Mouse (Mus musculus) forebrain, embryonic 12.5 days (tissue): ENCODE data around the gene Sox5. TPM values are rescaled to one million over a fixed set of nuclear protein-coding genes. Genes with fewer than 3 reads are reported as not detected.

Experiments
- ATAC-seq: fragments of 200-750 bp; cut with Nextera tagmentation; 2 replicates; pipeline ENCODE4 v1.8.0; 2017; ENCODE audit warnings: moderate TSS enrichment; ENCODE audit not compliant: low FRiP score
- H3K27ac ChIP-seq: fragments of 300-500 bp; sonication (generic); 2 replicates; pipeline ENCODE4 v1.5.1; 2016; ENCODE audit warnings: mild to moderate bottlenecking
- H3K27me3 ChIP-seq: fragments of 300-500 bp; sonication (generic); 2 replicates; pipeline ENCODE4 v1.6.1; 2016; ENCODE audit warnings: mild to moderate bottlenecking
- H3K36me3 ChIP-seq: fragments of 300-500 bp; sonication (generic); replicated peaks from 2 replicates; pipeline ENCODE4 v1.6.1; 2016; ENCODE audit warnings: mild to moderate bottlenecking
- H3K4me1 ChIP-seq: fragments of 300-500 bp; sonication (generic); 2 replicates; pipeline ENCODE4 v1.6.1; 2016
- H3K4me2 ChIP-seq: fragments of 300-500 bp; sonication (generic); 2 replicates; pipeline ENCODE4 v1.6.1; 2016; ENCODE audit warnings: mild to moderate bottlenecking, moderate library complexity
- H3K4me3 ChIP-seq: fragments of 300-500 bp; sonication (generic); replicated peaks from 2 replicates; pipeline ENCODE4 v1.5.1; 2016; ENCODE audit warnings: mild to moderate bottlenecking
- H3K9ac ChIP-seq: fragments of 300-500 bp; sonication (generic); 2 replicates; pipeline ENCODE4 v1.6.1; 2016; ENCODE audit warnings: mild to moderate bottlenecking
- H3K9me3 ChIP-seq: fragments of 300-500 bp; sonication (generic); 2 replicates; pipeline ENCODE4 v1.6.1; 2016
- WGBS: fragments of 180-500 bp; shearing (Covaris S2); methylation state at CpG from one replicate; pipeline ENCODE4 v1.1.7; 2016; 5-methylcytosine and 5-hydroxymethylcytosine counted together
- polyA plus RNA-seq: library from polyadenylated mRNA; unstranded; fragments of >200 nt; fragmentation: Nextera tagmentation; extraction: Ambion mirVana; gene quantifications from 2 replicates; pipeline ENCODE4 v1.2.1, GENCODE M21; 2016

Sox5 gene
- polyA plus RNA-seq, 1 experiment from 2014 or later: 89.0 TPM

- no peak for ATAC-seq
- 94% methylated on average over 9 of the region's 9 CpGs for WGBS
These were observed 324.3 kb downstream of the Sox5 start for GRCm38 (mm10) chr6:144457500-144457899.

DNA sequence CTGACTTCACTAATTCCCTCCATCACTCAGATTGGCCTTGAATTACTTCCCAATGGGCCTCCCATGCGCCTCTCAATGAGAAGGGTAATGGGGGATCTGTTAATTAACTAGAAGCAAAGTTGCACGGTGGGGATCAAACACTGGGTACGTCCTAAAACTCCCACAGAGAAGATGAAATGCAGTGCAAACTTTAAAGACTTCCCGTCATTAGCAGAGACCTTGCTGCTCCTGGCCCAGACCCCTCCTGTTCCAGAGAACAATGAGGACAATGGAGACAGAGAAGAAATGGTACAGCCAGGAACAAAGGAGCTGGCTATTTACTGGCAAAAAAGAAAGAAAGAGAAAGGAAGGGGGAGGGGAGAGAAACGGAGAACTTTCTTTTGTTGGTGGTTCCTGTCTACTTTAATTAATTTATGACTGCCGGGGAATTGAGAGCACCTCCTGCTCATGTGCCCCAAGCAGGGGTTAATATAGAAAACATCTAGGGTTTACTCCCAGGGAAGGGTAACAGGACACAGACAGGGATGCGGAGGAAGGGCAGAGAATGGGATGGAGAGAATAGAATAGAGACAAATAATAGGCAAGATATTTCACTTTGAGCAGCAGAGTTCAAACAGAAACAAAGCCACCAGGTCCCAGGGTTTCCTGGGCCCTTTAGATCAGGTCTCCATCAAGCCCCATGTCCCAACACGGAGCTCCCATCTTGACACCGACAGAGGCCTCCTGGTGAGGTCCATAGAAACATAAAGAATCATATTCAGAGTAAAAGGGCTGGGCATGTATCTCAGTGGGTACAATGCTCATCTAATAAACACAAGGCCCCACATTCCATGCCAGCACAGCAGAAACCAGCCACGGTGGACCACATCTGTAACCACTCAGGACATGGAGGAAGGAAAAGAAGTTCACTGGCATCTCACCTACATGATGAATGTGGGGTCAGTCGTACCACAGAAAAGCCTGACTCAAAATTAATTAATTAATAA, 327.2 kb downstream of the Sox5 start:
- 16% methylated on average over 11 of the region's 11 CpGs for WGBS
- no peaks in the 10 kb centered on the region for H3K9me3 ChIP-seq
- peak overlapping the region; percentile 13; the same call in 1 of the 2 replicates for H3K4me2 ChIP-seq
- H3K36me3 ChIP-seq: no peaks in the 10 kb centered on the region
- H3K9ac ChIP-seq: no peak overlapping the region
- peaks cover 37% of the 10 kb centered on the region for H3K27me3 ChIP-seq
- H3K4me3 ChIP-seq: no peak overlapping the region
- peak; percentile 73; the same call in 1 of the 2 replicates for ATAC-seq
- H3K4me1 ChIP-seq: peaks cover 28% of the 10 kb centered on the region
- 0 out of 2 replicates have a peak overlapping the region, but pooled peaks have one; percentile 14 for H3K27ac ChIP-seq

More at GRCm38 (mm10) chr6:144457500-144457899, 324.3 kb downstream of the Sox5 start:
- H3K27me3 ChIP-seq: peaks cover 37% of the 10 kb centered on the region
- no peak overlapping the region for H3K9ac ChIP-seq
- no peaks in the 10 kb centered on the region for H3K36me3 ChIP-seq
- peaks cover 32% of the 10 kb centered on the region for H3K4me1 ChIP-seq
- no peak overlapping the region for H3K4me2 ChIP-seq
- H3K4me3 ChIP-seq: no peak overlapping the region
- no peak overlapping the region for H3K27ac ChIP-seq
- no peaks in the 10 kb centered on the region for H3K9me3 ChIP-seq

GRCm38 (mm10) chr6:144453605-144454004, 328.2 kb downstream of the Sox5 start:
- Histone ChIP-seq H3K4me1 (peaks cover 28% of the 10 kb centered on the region), H3K27ac (no peak overlapping the region), H3K9me3 (no peaks in the 10 kb centered on the region), H3K4me3 (no peak overlapping the region), H3K27me3 (peaks cover 37% of the 10 kb centered on the region), H3K9ac (no peak overlapping the region), H3K36me3 (no peaks in the 10 kb centered on the region), H3K4me2 (no peak overlapping the region)
- 0 out of 2 replicates have a peak, but pooled peaks have one; percentile 18 for ATAC-seq
- WGBS: 17% methylated on average over 7 of the region's 7 CpGs

DNA sequence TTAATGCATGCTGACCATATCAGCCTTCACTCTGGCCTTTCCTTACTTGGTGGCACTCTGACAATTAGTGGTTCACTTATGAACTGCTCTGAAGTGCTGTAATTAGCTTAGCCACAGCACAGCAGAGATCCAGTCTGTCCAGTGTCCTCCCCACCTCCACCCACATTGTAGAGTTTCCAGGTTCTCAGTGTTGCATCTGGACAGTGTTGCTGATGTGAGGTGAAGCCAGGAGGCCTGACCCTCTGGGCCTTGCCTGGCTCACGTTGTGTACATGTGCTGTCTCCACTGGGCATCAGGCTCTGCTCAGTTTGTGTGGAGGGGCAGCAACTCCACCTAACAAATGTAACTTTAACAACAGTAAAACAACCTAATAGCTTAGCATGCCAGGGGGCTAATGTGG, 328.6 kb downstream of the Sox5 start:
- peaks cover 36% of the 10 kb centered on the region for H3K27me3 ChIP-seq
- ATAC-seq: no peak
- no peaks in the 10 kb centered on the region for H3K9me3 ChIP-seq
- no peak overlapping the region for H3K4me2 ChIP-seq
- no peak overlapping the region for H3K4me3 ChIP-seq
- 6% methylated on average over 1 of the region's 1 CpGs for WGBS
- no peak overlapping the region for H3K9ac ChIP-seq
- no peak overlapping the region for H3K27ac ChIP-seq
- H3K4me1 ChIP-seq: peaks cover 28% of the 10 kb centered on the region
- no peaks in the 10 kb centered on the region for H3K36me3 ChIP-seq

- Histone ChIP-seq H3K9me3 (no peaks in the 10 kb centered on the region), H3K4me2 (no peak overlapping the region), H3K9ac (no peak overlapping the region), H3K27me3 (peaks cover 31% of the 10 kb centered on the region), H3K36me3 (no peaks in the 10 kb centered on the region), H3K27ac (0 out of 2 replicates have a peak overlapping the region, but pooled peaks have one; percentile 31), H3K4me3 (no peak overlapping the region), H3K4me1 (peaks cover 28% of the 10 kb centered on the region)
- ATAC-seq: no peak
- 81% methylated on average over 11 of the region's 11 CpGs for WGBS
These were observed 329.4 kb downstream of the Sox5 start for GRCm38 (mm10) chr6:144452200-144452977.

- WGBS: 91% methylated on average over 4 of the region's 4 CpGs
- no peak overlapping the region for H3K9ac ChIP-seq
- no peaks in the 10 kb centered on the region for H3K9me3 ChIP-seq
- H3K4me3 ChIP-seq: no peak overlapping the region
- H3K36me3 ChIP-seq: no peaks in the 10 kb centered on the region
- peaks cover 28% of the 10 kb centered on the region for H3K4me1 ChIP-seq
- no peak for ATAC-seq
- H3K27ac ChIP-seq: 0 out of 2 replicates have a peak overlapping the region, but pooled peaks have one; percentile 8
- peaks cover 25% of the 10 kb centered on the region for H3K27me3 ChIP-seq
- no peak overlapping the region for H3K4me2 ChIP-seq
These were observed 330.1 kb downstream of the Sox5 start for GRCm38 (mm10) chr6:144451631-144452030.

- Histone ChIP-seq H3K36me3 (no peaks in the 10 kb centered on the region), H3K27me3 (no peaks in the 10 kb centered on the region), H3K27ac (peak overlapping the region; percentile 73), H3K4me2 (no peak overlapping the region), H3K4me3 (no peak overlapping the region), H3K9ac (no peak overlapping the region), H3K9me3 (no peaks in the 10 kb centered on the region), H3K4me1 (peaks cover 10% of the 10 kb centered on the region)
- ATAC-seq: peak; percentile 87
- WGBS: 24% methylated on average over 8 of the region's 8 CpGs
These were observed 335.9 kb downstream of the Sox5 start for GRCm38 (mm10) chr6:144445761-144446373.

DNA sequence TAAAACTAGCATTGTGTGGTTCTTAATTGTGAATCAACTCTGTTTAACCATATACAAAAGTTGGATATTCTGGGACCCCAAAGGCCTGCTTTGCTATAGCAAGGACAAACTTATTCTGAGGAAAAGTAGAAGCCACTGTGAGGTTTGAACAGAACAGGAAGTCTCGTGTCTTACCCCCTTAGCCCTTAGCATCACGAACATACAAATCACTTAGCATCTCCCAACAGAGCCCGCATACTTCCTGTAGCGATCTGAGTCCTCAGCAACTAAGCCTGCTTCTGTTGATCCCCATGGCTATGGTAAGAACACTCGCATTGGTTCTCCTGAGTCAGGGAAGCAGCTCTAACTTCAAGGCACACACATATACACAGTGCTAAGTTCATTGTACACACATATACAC, 337.4 kb downstream of the Sox5 start:
- no peak for ATAC-seq
- Histone ChIP-seq H3K9ac (no peak overlapping the region), H3K27ac (no peak overlapping the region), H3K36me3 (no peaks in the 10 kb centered on the region), H3K4me2 (no peak overlapping the region), H3K9me3 (no peaks in the 10 kb centered on the region), H3K27me3 (no peaks in the 10 kb centered on the region), H3K4me3 (no peak overlapping the region), H3K4me1 (peaks cover 10% of the 10 kb centered on the region)
- WGBS: 82% methylated on average over 5 of the region's 5 CpGs

- H3K4me1 ChIP-seq: peaks cover 10% of the 10 kb centered on the region
- H3K4me2 ChIP-seq: no peak overlapping the region
- H3K27ac ChIP-seq: no peak overlapping the region
- WGBS: 58% methylated on average over 1 of the region's 1 CpGs
- no peaks in the 10 kb centered on the region for H3K27me3 ChIP-seq
- H3K9ac ChIP-seq: no peak overlapping the region
- no peak for ATAC-seq
- no peak overlapping the region for H3K4me3 ChIP-seq
- no peaks in the 10 kb centered on the region for H3K9me3 ChIP-seq
- no peaks in the 10 kb centered on the region for H3K36me3 ChIP-seq
These were observed 338.1 kb downstream of the Sox5 start for GRCm38 (mm10) chr6:144443681-144444080.

GRCm38 (mm10) chr6:144429276-144429675, 352.5 kb downstream of the Sox5 start:
- H3K9me3 ChIP-seq: no peaks in the 10 kb centered on the region
- H3K36me3 ChIP-seq: no peaks in the 10 kb centered on the region
- no peak overlapping the region for H3K4me3 ChIP-seq
- 70% methylated on average over 5 of the region's 5 CpGs for WGBS
- no peaks in the 10 kb centered on the region for H3K27me3 ChIP-seq
- H3K9ac ChIP-seq: no peak overlapping the region
- H3K4me2 ChIP-seq: no peak overlapping the region
- H3K4me1 ChIP-seq: peaks cover 11% of the 10 kb centered on the region; the same call in 1 of the 2 replicates
- no peak for ATAC-seq
- no peak overlapping the region for H3K27ac ChIP-seq

DNA sequence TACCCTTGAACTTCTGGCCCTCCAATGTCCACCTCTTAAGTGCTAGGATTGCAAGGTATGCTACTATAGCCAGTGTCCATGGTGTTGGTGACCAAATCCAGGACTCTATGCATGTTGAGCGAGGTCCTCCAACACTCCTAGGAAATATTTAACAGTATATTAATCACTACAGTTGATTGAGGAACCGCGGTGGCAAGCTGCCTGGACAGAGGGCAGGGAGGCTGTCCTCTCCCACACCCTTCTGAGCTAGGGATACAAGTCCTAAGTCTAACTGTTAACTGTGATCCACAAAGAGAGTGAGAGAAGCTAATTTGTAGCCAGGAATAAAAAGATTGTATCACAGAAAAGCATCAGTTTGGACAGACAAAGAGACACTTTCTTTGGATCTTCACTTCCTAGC, 373.7 kb downstream of the Sox5 start:
- H3K36me3 ChIP-seq: no peaks in the 10 kb centered on the region
- H3K9me3 ChIP-seq: no peaks in the 10 kb centered on the region
- H3K4me1 ChIP-seq: no peaks in the 10 kb centered on the region
- H3K4me2 ChIP-seq: no peak overlapping the region
- ATAC-seq: no peak
- H3K4me3 ChIP-seq: no peak overlapping the region
- H3K27ac ChIP-seq: no peak overlapping the region
- H3K27me3 ChIP-seq: no peaks in the 10 kb centered on the region
- H3K9ac ChIP-seq: no peak overlapping the region
- WGBS: 98% methylated on average over 3 of the region's 3 CpGs

DNA sequence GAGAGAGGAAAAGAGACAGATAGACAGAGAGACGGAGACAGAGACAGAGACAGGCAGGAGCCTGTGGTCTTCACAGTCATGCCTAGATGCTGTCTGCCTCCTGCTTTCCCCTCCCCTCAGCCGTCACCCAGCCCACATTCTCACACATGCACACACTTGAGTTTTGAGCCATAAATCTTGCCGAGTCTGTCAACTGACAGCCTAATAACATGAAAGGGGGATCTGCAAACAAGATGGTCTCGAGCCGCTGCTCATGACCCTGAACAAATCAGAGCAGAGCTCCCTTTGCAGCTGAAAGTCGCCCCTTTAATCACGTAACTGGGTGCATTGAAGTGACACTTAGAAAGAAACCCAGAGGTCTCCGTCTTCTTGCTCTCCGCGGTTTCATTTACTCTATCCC, 383.7 kb downstream of the Sox5 start:
- no peaks in the 10 kb centered on the region for H3K36me3 ChIP-seq
- no peak overlapping the region for H3K4me2 ChIP-seq
- peaks cover 20% of the 10 kb centered on the region for H3K4me1 ChIP-seq
- H3K4me3 ChIP-seq: no peak overlapping the region
- H3K9ac ChIP-seq: no peak overlapping the region
- no peaks in the 10 kb centered on the region for H3K9me3 ChIP-seq
- no peak overlapping the region for H3K27ac ChIP-seq
- H3K27me3 ChIP-seq: peaks cover 8% of the 10 kb centered on the region; the same call in 1 of the 2 replicates
- ATAC-seq: no peak
- WGBS: 37% methylated on average over 10 of the region's 10 CpGs
